Mouse (Mus musculus) bone marrow, adult 2 months (tissue): ENCODE results near the gene Hoxc10. TPM values are rescaled to one million over a fixed set of nuclear protein-coding genes. Genes with fewer than 3 reads are reported as not detected.

Source experiments
- H3K27ac ChIP-seq: fragments of 200-500 bp; 2 replicates; pipeline ENCODE4 v1.5.1; 2012; ENCODE audit warnings: low read depth, mild to moderate bottlenecking, control low read depth, inconsistent platforms, low read length; ENCODE audit not compliant: control insufficient read depth, poor library complexity, insufficient read depth
- H3K4me1 ChIP-seq: fragments of 200-500 bp; 2 replicates; pipeline ENCODE4 v1.6.1; 2011; ENCODE audit warnings: low read length; ENCODE audit not compliant: control insufficient read depth, insufficient read depth
- H3K4me3 ChIP-seq: fragments of 200-500 bp; replicated peaks from 2 replicates; pipeline ENCODE3; 2011; ENCODE audit warnings: mild to moderate bottlenecking, low read depth, low read length, control low read depth; ENCODE audit not compliant: control insufficient read depth
- CTCF ChIP-seq: fragments of 200-500 bp; IDR thresholded peaks from 2 replicates; pipeline ENCODE4 v1.5.1; 2011; ENCODE audit warnings: low read length, control low read depth; ENCODE audit not compliant: control insufficient read depth, insufficient read depth
- POLR2A ChIP-seq: fragments of 200-500 bp; IDR thresholded peaks from 2 replicates; pipeline ENCODE4 v1.6.1; 2011; ENCODE audit warnings: low read depth, mild to moderate bottlenecking, control low read depth, low read length, borderline replicate concordance; ENCODE audit not compliant: control insufficient read depth
- WGBS: fragments of 180-500 bp; shearing (Covaris S2); methylation state at CpG from one replicate; pipeline ENCODE4 v1.1.7; 2018; 5-methylcytosine and 5-hydroxymethylcytosine counted together
- polyA plus RNA-seq: library from polyadenylated mRNA; stranded (reverse); fragments of >200 nt; gene quantifications from 2 replicates; pipeline ENCODE4 v1.2.4, GENCODE M21; 2011; ENCODE audit warnings: low replicate concordance; ENCODE audit not compliant: missing spikeins, insufficient read depth, insufficient read length

The Hoxc10 gene
- polyA plus RNA-seq, 1 experiment, result 1.3 TPM

DNA sequence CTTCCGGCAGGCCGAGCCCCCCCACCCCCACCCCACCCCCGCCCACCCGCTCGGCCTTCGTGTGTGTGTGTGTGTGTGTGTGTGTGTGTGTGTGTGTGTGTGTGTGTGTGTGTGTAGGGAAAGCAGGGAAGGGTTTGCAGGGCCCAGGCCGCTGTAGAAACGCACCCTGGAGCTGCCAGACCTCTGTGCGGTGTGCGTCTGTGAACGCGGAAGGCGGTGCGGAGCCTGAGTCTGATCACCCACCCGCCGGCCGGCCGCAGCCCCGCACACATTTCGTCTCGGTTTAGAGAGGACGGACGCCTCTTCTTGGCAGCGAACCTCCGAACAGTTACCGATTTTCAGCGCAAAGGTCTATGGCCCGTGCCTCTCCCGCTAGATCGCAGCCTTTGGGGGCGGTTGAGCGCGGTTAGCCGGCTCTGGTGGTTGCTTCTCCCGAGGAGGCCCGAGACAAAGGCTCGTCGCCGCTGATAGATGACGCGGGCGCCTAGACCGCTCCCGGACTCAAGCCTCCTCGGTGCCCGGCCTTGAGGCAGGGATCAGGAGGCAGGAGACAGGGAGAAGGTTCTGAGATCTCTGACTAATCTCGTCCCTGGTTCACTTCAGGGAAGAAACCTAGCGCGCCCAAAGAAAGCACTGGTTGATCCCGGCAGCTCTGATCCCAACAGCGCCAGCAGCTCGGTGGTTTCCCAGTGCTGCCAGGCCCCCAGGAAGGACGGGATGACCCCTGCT is 23.7 kb upstream of the Hoxc10 start:
- WGBS, result 4% methylated on average over 51 of the region's 53 CpGs
- TF ChIP-seq POLR2A, result no peak
- TF ChIP-seq CTCF, result no peak
- no peak overlapping the region; the same call in 1 of the 2 replicates for H3K27ac ChIP-seq
- H3K4me1 ChIP-seq, result no peaks in the 10 kb centered on the region
- H3K4me3 ChIP-seq, result no peak overlapping the region

DNA sequence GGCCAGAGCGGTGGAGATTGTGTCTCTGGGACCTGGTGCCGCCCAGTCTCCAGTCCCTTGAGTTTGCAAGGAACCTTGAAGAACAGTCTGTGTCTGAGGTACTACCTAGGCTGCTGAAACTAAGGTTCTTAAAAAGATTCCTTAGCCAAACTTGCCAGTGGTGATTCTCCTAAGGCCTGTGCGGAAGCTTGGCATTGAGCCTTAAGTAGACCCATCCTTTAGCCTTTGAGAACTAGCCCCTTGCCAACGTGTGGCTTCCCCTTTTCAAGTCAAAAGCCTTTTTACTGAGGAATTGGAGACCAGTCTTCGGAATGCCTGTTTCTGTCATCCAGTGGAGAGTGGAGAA is 23.2 kb upstream of the Hoxc10 start:
- TF ChIP-seq CTCF (no peak), POLR2A (no peak)
- Histone ChIP-seq H3K4me1 (no peaks in the 10 kb centered on the region), H3K27ac (no peak overlapping the region), H3K4me3 (no peak overlapping the region)
- WGBS, result 8% methylated on average over 5 of the region's 5 CpGs

DNA sequence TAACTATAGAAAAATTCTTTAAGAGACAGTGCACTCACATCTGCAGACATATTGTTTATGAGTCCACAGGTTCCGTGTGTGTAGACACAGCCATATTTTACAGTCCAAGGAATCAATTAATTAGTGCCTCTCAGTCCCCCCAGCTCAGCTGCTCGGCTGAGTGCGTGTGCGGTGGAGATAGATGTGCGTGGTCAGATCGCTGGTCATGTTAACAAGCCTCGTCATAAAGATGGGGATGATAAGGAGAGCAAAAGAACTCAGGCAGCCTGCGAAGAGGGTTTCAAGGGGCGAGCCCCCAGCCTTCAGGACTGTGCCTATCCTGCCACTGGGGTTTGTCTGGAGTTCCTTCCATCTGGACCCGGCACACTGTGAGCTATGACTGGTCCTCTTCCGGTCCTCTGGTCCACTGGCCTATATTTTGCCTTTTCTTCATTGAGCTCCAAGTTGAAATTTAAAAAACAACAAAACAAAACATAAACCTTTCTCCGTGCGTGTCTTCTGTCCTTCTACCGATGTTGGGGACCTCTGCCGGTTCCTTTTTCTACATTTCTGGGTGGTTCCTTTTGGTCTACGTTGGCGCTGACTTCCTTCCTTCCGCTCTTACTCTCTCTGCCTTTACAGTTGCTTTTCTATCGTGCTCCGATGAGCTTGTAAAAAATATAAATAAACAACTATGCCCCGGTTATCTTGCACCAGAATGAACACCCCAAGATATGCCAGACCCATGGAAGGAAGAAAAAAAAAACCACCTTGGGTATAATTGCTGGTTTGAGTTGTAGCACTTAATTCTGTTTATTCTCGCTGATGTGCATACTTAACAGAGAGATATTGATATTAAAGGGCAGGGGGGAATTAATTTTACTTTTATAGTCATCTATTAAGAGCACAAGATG is 21.2 kb upstream of the Hoxc10 start:
- H3K4me3 ChIP-seq, result no peak overlapping the region
- H3K27ac ChIP-seq, result no peak overlapping the region
- no peaks in the 10 kb centered on the region for H3K4me1 ChIP-seq
- TF ChIP-seq CTCF (no peak), POLR2A (no peak)
- 7% methylated on average over 22 of the region's 22 CpGs for WGBS

DNA sequence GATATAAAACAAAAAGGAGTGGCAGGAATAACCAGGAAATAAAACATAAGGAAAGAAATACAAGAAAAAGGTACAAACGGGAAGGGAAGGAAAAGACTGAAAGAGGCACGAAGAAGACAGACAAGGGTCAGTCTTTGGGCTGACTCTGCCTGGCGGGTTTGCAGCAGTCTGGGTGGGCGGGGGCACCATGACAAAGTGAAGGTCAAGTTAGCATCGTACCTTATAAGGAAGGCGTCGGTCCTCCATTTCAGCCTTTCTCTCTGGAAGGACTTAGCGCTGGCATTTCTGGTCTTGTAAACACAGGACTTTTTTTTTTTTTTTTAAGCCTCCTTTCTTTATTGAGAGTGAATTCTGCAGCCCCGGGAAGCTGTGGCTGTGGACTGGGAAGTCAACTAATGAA is 19.3 kb upstream of the Hoxc10 start:
- no peaks in the 10 kb centered on the region for H3K4me1 ChIP-seq
- WGBS, result 10% methylated on average over 9 of the region's 9 CpGs
- TF ChIP-seq POLR2A (no peak), CTCF (no peak)

DNA sequence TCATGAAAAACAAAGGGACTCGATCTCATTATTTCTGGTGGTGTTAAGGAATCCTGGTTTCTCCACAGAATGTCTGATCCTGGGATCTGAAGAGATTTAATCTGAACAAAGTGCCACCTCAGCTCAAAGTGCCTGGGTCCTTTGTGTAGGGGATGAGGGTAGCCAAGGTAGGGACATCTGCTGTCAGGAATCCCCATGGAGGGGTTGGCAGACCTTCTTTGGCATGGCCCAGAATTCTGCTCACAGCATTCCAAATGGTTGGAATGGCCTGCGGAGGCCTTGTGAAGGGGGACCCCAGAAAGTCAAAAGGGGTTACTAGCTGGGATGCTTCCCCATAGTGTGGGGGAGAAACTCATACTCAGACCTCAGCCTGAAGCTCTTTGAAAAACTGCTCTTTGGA is 17.8 kb upstream of the Hoxc10 start:
- no peak overlapping the region for H3K27ac ChIP-seq
- H3K4me3 ChIP-seq, result no peak overlapping the region
- H3K4me1 ChIP-seq, result no peaks in the 10 kb centered on the region
- 7% methylated on average over 2 of the region's 2 CpGs for WGBS
- no peak for TF ChIP-seq POLR2A
- no peak for TF ChIP-seq CTCF

More for the DNA sequence above, 19.3 kb upstream of the Hoxc10 start:
- Histone ChIP-seq H3K27ac (no peak overlapping the region), H3K4me3 (no peak overlapping the region)

DNA sequence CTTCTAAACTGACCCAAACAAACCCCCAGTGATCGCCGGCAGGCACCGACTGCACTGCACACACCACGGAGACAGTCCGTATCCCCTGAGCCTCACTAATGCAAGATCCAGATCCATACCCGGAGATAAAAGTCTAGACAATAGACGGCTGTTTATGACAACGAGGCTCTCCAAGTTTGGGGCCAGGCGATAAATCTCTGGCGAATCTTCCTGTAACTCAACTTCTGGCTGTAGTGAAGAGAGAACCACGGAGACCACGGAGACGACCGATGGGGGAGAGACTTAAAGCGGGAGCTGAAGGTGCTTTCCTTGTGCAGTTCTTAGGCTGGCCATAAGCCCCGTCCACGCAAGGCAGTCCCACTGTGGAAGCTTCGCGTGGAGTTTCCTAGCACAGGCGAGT is 16.9 kb upstream of the Hoxc10 start:
- WGBS, result 5% methylated on average over 20 of the region's 20 CpGs

DNA sequence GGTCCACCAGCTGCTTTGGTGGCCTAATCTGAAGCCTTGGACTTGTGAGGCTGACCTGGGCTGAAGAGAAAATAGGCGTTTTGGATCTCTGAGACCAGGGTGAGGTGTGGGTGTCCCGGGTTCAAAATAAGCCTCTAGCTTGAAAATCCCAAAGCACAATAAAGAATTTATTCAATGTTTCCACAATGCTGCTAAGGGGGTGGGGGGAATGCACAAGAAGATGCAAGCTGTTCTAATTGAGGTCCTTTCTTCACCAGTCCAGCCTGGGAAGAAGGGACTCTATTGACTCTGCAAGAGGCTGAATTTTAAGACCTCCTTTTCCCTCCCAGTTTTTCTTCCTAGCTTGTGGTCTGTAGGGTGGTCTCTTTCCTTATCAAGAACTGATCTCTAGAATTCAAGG is 15.7 kb upstream of the Hoxc10 start:
- 10% methylated on average over 2 of the region's 2 CpGs for WGBS
- TF ChIP-seq POLR2A (no peak), CTCF (no peak)

More for the DNA sequence above, 16.9 kb upstream of the Hoxc10 start:
- H3K4me1 ChIP-seq, result no peaks in the 10 kb centered on the region
- TF ChIP-seq CTCF (no peak), POLR2A (no peak)
- no peak overlapping the region for H3K27ac ChIP-seq
- no peak overlapping the region for H3K4me3 ChIP-seq

DNA sequence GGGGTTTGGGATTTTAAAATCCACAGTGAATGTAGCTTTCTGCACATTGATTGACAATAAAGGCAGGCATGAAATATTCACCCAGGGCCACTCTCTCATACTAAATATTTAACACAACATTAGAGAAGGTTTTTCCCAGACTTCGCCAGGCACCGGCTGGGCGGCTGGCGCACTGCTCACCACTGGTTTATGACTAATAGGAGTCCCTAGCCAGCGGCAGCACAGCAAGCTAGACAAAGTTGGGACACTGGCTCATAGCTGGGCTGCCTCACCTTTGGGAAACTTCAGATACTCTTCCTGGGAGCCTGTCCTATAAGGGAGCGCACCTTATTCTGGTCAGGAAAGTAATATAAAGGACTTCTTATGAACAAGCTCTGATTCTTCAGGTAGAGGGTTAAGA is 13.0 kb upstream of the Hoxc10 start:
- H3K4me3 ChIP-seq, result no peak overlapping the region
- no peak overlapping the region for H3K27ac ChIP-seq
- no peaks in the 10 kb centered on the region for H3K4me1 ChIP-seq
- TF ChIP-seq CTCF (no peak), POLR2A (no peak)
- 33% methylated on average over 6 of the region's 6 CpGs for WGBS

More for the DNA sequence above, 15.7 kb upstream of the Hoxc10 start:
- Histone ChIP-seq H3K4me3 (no peak overlapping the region), H3K27ac (no peak overlapping the region), H3K4me1 (no peaks in the 10 kb centered on the region)
